Mouse (Mus musculus) lung, postnatal 0 days (tissue): ENCODE results near the gene Kdm3a.

Experiments used
- CTCF ChIP-seq: IDR thresholded peaks from 2 replicates; pipeline ENCODE4 v1.5.1; 2016; ENCODE audit warnings: antibody characterized with exemption, mild to moderate bottlenecking
- EP300 ChIP-seq: IDR thresholded peaks from 2 replicates; pipeline ENCODE4 v1.6.1; 2016; ENCODE audit warnings: antibody characterized with exemption, mild to moderate bottlenecking, control low read depth

DNA sequence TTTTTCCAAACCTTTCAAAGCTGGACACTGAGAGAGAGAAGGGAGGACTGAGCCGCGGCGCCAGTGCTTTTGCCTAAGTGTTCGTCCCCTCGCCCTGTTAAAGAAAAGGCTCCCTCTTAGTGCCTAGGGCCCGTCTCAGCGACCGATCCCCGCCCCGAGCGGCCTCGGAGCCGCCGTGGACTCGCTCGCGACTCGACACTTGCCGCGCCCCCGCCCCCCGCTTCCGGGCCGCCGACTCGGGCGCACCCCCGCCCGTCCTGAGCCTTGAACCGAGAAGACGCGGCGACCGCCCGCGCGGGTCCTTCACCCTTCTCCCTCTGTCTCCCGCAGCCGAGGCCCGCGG, 333 bp downstream of the Kdm3a start:
- TF ChIP-seq CTCF (no peak), EP300 (no peak)
